Mouse (Mus musculus) cortical plate, adult 2 months (tissue): ENCODE data around the gene Fam20a. TPM values are rescaled to one million over a fixed set of nuclear protein-coding genes. Genes with fewer than 3 reads are reported as not detected.

ENCODE experiments used
- H3K27ac ChIP-seq: fragments of 200-500 bp; 2 replicates; pipeline ENCODE4 v1.5.1; 2012; ENCODE audit warnings: low read length, control low read depth, inconsistent platforms; ENCODE audit not compliant: insufficient read depth
- H3K4me1 ChIP-seq: fragments of 200-500 bp; 2 replicates; pipeline ENCODE4 v1.6.1; 2011; ENCODE audit warnings: low read length; ENCODE audit not compliant: control insufficient read depth, insufficient read depth
- H3K4me3 ChIP-seq: fragments of 200-500 bp; 2 replicates; pipeline ENCODE4 v1.5.1; 2011; ENCODE audit warnings: mild to moderate bottlenecking, low read length, control low read depth; ENCODE audit not compliant: insufficient read depth
- CTCF ChIP-seq: fragments of 200-500 bp; IDR thresholded peaks from 2 replicates; pipeline ENCODE4 v1.5.1; 2011; ENCODE audit warnings: mild to moderate bottlenecking, control low read depth, low read length; ENCODE audit not compliant: insufficient read depth; ENCODE audit errors: extremely low read depth
- POLR2A ChIP-seq: fragments of 200-500 bp; IDR thresholded peaks from 2 replicates; pipeline ENCODE4 v1.6.1; 2011; ENCODE audit warnings: mild to moderate bottlenecking, low read length, control low read depth; ENCODE audit not compliant: insufficient read depth; ENCODE audit errors: extremely low read depth
- polyA plus RNA-seq: library from polyadenylated mRNA; depleted of rRNA; stranded (reverse); fragments of >200 nt; gene quantifications from 2 replicates; pipeline ENCODE4 v1.2.3, GENCODE M21; 2012

The Fam20a gene
- polyA plus RNA-seq, 1 experiment: 22.5 TPM

DNA sequence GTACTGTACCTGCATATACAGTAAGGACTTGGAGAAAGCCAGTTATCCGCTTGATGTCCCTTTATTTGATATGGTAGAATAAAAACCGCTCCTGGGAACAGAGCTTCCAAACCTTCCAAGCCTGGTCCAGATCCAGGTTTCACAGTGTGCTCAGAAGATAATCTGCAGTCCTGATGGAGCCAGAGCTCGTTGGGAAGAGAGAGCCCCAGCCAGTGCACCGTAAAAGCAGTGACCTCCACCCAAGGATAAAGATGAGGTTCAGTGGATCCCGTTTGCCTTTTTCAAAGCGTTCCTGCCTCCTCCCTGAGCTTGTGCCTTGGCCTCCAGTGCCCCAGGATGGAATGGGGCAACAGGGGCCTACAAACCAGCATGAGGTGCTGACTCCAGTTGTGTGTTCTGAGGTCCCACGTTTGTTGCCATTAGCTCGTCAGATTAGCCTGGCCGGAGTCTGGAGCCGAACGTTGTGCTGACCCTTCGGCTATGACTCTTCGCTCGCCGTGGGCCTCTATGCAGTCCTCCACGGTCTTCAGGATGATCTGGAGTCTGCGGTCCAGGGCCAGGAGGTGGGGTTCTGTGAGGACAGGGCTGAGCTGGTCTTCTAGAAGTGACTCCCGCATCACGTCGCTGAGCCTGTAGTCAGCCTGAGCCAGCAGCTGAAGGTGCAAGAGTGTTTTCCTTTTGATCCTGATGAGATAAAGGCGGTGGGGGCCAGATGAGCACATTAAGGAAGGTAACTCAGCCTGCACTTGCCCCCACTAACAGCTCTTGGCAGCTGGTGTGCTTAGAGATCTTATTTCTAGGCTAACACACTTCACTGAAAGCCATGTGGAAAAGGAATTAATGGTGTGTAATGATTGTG, 49.0 kb downstream of the Fam20a start:
- no peak overlapping the region for H3K27ac ChIP-seq
- no peak for TF ChIP-seq CTCF
- TF ChIP-seq POLR2A: no peak
- no peak overlapping the region for H3K4me3 ChIP-seq
- no peaks in the 10 kb centered on the region for H3K4me1 ChIP-seq

DNA sequence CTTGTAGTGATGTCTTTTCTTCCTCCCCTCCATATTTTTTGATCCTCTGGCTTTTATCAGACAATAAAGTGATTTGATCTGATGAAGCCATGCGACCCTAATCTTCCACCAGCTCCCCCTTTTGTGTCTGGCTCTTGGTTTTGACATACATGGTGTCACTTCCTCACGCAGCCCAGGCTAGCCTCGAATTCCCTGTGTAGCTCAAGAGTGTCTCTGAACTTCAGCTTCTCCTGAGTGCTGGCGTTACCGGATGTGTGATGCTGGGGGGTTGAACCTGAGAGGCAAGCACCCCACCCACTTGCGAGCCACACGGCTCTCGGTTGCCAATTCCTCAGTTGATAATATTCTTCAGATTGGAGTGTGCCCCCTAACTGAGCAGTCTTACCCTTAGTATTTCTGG, 49.7 kb downstream of the Fam20a start:
- TF ChIP-seq CTCF (no peak), POLR2A (no peak)
- Histone ChIP-seq H3K4me3 (no peak overlapping the region), H3K4me1 (no peaks in the 10 kb centered on the region), H3K27ac (no peak overlapping the region)

DNA sequence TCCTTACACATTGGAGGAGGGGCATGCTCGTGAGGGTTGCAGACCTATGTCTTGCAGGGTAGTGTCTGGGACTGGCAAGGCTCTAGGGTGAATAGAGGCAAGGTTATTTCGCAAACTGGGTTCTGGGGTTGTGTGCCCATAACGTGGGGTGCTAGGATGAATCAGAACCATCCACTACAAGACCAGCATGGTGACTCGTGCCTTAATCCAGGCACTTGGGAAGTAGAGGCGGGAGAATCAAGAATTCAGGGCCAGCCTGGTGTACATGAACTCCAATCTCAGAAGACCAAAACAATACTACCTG, 50.1 kb downstream of the Fam20a start:
- Histone ChIP-seq H3K4me3 (no peak overlapping the region), H3K27ac (no peak overlapping the region), H3K4me1 (no peaks in the 10 kb centered on the region)
- no peak for TF ChIP-seq CTCF
- no peak for TF ChIP-seq POLR2A

DNA sequence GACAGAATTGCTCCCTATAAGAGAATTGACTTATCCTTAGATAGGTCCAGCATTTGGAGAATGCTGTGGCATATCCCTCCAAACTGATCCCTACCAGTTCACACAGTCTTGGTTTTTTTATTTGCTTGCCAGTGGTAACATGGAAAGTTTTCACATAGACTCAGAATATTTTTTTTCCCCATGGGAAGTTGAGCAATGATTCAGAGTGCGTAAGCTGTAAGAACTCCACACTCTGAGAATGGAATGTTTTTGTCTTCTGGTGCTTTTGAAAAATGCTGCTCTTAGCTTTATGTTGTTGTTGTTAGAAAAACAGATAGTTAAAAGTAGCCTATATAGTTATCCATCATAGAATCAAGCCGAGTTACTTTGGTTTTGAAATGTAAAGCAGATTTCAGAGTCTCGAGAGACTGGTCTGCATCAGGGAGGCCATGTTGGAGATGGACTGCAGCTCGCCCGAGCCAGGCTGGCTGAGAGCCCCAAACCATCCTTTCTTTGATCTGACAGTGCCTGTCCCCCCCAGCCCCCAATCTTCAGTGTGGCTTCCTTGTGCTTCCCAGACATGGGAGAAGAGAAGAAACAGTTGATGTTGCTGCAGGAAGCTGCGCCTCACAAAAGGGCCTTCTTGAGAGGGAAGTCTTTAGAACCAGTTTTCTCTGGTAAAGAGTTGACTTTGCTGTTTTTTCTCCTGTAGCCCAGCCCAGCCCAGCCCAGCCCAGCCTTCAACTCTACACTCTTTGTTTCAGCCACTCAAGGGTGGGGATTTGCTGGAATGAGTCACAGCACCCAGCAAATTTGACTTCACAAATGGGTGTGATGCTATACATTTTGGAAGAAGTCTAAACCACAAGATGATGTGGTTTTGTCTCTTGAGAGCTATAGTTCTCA, 50.7 kb downstream of the Fam20a start:
- H3K27ac ChIP-seq: no peak overlapping the region
- TF ChIP-seq CTCF (no peak), POLR2A (no peak)
- H3K4me3 ChIP-seq: no peak overlapping the region
- H3K4me1 ChIP-seq: no peaks in the 10 kb centered on the region

DNA sequence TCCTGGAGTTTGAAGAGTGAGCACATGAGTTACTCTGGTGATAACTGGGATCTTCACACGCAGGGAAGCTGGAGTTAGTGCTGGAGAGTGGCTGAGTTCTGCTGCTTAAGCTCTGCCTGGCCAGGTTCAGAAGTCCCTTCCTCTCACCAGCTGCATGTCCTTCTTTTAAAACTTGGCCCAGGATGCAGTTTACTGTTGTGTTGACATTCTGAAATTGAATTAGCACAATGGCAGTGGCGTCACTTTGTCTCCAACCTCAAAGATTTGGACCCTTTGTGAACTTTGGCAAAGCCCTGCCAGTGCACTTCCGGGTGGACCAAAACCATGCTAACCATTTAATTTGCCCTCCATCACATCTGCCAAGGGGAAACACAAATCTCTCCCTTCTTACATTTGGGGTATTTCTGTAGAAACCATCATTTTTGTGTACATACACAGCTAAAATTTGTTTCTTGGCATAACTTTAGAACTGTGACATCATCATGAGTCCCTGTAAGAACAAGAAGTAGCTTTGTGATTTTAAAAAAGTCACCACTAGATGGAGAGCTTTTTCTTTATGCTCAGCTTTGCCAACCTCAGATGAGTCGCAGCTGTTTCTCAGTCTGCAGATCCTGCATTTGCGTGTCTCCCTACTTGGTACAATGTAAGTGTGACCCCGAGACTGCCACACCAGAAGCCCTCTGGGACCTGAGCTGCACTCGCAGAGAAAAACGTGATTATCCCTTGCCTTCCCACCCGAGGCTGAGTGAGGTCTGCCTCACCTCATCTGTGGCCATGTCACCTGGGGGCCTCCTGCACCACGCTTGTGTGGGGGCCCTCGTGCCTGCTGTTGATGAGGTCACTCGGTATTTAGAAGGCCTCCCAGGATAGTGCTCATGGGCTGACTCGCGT, 51.8 kb downstream of the Fam20a start:
- TF ChIP-seq CTCF (peak; percentile 59), POLR2A (no peak)
- peak overlapping the region; percentile 11; the same call in 1 of the 2 replicates for H3K27ac ChIP-seq

DNA sequence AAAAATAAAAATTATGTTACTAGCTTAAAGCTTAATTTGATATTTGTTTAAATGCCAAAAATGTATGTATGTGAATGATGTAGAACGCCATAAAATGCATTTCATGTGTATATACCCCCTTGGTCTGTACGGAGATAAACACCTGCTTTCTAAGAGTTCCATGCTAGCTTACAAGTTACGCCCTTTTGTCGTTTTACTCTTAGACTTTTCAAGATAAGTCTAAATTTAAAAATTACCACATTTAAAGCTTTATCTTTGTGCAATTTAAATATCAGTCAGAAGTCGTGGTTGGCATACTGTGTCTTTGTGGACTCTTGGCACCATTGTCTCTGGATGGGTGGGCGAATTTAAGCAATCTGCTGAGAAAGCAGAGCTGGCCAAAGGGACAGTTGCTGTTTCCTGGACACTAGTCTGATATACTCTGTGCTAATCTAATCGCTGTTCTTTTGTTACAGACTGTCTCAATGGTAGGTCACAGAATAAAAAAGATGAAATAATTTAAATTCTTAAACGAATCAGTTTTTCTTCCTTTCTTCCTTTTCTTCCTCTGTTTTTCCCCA, 52.9 kb downstream of the Fam20a start:
- Histone ChIP-seq H3K4me3 (no peak overlapping the region), H3K27ac (no peak overlapping the region), H3K4me1 (0 out of 2 replicates have a peak, but pooled peaks cover under 1% of the 10 kb centered on the region)
- no peak for TF ChIP-seq POLR2A

More for the DNA sequence above, 51.8 kb downstream of the Fam20a start:
- H3K4me1 ChIP-seq: no peaks in the 10 kb centered on the region
- H3K4me3 ChIP-seq: no peak overlapping the region

DNA sequence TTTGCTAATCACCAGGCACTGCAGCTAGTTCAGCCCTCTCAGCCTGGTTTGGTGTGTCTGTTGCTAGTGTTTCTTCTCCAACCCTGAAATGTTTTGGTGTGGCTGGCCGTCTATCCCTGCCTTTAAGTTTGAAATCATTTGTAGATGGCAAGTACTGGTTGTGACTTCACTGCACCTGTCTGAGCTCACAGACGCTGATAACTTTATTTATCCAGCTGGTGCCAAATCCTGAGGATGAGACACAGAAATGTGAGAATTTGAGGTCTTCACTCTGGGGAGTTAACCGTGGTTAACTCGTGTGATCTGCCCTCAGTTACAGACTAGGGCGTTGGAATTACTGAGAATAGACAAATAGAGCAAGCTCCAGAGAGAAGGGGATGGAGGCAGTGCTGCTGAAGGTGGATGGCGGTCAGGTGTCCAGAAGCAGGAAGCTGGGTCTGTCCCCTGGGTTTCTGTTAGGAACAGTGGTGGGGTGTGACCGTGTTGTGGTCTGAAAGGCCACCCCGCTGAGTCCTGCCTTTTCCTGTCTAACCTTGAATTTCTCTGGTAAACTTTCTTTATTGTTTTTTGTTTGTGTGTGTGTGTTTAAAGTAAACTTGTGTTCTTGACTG, 53.9 kb downstream of the Fam20a start:
- TF ChIP-seq CTCF (no peak), POLR2A (no peak)
- H3K27ac ChIP-seq: no peak overlapping the region; the same call in 1 of the 2 replicates

DNA sequence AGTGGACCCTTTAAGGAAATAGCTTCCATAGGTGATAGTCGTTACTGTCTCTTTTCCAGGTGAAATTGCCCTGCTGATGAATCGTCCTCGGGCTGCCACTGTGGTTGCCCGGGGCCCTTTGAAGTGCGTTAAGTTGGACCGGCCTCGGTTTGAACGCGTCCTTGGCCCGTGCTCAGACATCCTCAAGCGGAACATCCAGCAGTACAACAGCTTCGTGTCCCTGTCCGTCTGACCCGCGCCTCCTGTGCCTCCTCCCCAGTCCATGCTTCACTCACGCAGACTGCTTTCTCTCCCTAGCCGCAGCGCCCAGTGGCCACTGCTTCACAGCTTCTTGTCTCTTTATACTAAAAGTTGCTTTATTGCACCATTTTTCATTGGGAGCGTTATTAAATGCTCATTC, 54.7 kb downstream of the Fam20a start:
- H3K27ac ChIP-seq: no peak overlapping the region

More for the DNA sequence above, 53.9 kb downstream of the Fam20a start:
- Histone ChIP-seq H3K4me1 (0 out of 2 replicates have a peak, but pooled peaks cover 1% of the 10 kb centered on the region), H3K4me3 (no peak overlapping the region)

More for the DNA sequence above, 54.7 kb downstream of the Fam20a start:
- TF ChIP-seq CTCF: no peak
- no peak for TF ChIP-seq POLR2A
- Histone ChIP-seq H3K4me3 (no peak overlapping the region), H3K4me1 (0 out of 2 replicates have a peak, but pooled peaks cover 1% of the 10 kb centered on the region)
